Mouse (Mus musculus): ENCODE data around the gene Cabp4.
A peak's percentile ranks its signal among the peaks of the same experiment; 100 is the strongest.
"Not testable (repeated sequence)": the region's sequence is repeated elsewhere in the genome, so short reads cannot be mapped to it uniquely, and the experiment has no call there.

Cabp4 gene

DNA sequence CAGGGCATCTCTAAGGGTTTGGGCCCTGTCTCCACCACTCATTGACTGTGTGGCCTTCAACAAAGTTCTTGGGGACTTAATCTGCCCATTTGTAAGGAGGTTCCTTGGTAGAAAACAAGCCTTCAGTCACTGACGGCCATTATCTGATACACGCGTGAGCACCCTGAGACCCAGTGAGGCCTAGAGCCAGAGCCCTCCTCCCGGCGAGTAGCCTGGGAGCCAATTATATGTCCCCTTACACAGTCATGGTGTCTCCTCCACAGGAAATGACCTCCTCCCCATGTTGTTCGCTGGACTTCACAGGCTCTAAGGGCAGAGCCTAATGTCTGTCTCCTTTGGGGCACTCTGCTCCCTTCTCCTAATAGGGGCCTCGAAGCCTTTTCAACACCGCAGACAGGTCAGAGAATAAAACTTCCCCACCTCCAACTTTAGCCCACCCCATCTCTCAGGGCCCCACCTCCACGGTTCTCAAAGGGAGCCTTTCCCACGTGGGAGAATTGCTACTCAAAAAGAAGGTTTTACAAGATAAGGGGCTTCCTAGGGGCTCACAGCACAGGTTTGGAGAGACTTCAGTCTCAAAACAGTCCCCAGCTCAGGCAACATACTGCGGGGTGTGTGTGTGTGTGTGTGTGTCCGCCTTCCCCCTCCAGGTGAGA, 2.7 kb upstream of the Cabp4 start:
- DNase-seq, result no peak

DNA sequence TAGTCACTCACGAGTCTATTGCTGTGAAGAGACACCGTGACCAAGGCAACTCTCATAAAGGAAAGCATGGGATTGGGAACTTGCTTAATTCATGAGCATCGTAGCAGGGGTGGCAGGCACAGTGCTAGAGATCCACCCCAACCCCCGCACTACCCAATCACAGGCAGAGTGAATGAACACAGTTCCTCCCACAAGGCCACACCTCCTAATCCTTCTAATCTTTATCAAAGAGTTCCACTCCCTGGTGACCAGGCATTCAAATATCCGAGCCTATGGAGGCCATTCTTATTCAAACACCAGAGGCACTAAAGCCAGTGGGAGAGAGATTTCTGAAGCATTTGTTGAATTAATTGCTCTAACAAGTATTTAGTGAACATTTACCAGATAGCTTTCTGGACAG, 2.1 kb upstream of the Cabp4 start:
- DNase-seq, result no peak

DNA sequence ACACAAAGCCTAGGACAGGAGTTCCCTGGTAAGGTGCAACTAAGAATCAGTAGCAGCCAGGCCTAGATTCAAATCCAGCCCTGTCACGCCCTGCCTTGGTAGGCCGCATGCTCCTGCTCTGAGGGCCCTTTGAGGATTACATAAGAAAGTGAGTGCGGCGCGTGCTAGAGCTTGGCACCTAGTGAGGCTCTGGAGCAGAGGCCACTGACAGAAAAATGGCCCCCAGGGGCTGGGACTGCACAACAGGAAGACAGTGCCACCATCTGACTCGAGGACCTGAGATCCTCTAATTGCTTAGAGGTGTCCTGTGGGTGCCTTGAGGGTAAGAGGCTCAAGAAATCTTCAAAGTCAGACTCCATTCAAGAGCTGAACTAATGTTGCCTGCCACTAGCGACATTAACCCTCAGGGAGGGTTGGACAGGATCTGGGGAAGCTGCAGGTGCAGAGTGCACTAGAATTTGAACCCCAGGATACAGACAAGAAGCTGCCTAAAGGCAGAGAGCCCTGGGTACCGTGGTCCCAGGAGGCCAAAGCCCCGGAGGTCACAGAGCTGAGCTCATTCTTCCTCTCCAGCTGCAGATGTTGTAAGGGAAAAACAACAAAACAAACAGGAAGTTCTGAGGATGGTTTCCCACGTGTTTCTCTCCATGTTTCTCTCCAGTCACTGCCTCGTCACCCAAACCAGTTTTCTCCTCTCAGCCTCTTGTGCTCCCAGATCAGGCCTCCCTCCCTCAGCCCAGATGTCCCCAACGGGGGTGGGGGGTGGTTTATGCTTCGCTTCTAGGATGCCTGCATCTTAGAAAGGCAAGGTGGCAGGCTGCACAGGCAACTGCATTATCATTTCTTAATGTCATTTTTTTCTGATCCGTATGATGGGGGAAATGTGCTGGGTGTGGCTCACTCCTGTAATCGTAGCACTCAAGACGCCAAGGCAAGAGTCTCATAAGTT, 991 bp upstream of the Cabp4 start:
- no peak for DNase-seq

DNA sequence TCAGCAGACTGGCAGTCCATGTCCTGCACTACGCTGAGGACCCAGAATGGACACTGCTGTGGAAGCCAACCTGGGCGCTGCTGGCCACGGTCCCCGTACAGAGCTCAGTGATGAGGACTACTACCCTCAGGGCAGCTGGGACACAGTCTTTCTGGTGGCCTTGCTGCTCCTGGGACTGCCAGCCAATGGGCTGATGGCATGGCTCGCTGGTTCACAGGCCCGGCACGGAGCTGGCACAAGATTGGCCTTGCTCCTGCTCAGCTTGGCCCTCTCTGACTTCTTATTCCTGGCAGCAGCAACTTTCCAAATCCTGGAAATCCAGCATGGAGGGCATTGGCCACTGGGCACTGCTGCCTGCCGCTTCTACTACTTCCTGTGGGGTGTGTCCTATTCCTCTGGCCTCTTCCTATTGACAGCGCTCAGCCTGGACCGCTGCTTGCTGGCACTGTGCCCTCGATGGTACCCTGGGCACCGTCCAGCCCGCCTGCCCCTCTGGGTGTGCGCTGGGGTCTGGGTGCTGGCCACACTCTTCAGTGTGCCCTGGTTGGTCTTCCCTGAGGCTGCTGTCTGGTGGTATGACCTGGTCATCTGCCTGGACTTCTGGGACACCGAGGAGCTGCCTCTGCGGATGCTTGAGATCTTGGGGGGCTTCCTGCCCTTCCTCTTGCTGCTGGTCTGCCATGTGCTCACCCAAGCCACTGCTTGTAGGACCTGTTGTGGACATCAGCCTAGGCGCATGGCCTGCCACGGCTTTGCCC, 1.2 kb downstream of the Cabp4 start:
- no peak for DNase-seq

DNA sequence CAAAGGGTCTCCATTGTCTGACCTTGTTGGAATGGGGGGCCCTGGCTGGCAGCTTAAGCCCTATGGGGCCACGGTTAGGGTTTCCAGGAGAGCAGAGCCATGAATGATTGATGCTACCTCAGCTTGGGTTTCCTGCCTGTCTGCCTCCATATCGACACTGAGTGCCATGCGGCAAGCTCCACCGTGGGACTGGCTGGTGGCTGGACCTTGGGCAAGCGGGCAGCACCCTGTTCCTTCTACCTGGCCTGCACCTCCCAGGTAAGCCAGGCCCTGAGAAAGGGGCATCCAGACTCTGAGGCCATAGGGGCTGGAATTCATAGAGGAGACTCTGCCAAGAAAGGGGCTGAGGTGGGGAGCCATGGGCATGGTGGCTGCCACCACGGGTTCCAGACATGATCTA, 3.7 kb downstream of the Cabp4 start:
- DNase-seq, result no peak

DNA sequence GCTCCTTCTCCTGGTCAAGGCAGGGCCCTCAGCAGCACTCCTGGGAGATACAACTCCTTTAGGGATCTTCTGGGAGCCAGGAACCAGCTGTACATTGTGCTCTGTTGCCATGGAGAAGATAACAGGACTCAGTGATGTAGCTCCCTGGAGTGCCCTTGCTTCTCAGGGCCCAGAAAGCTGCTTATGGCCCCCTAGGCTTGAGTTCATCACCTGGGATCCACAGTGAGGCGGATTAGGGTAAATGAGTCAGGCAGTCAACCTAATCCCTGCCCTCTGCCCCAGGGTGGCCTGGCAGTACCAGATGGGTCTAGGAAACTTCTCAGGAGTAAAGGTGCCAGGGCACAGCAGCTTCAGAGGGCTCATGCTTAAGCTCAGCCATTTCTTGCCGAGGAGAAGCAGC, 4.4 kb downstream of the Cabp4 start, which contains the start of gene Gpr152:
TSS of gene Gpr152 (plus strand) at position 342 of the 400 bp plus-strand sequence.
- DNase-seq, result no peak

DNA sequence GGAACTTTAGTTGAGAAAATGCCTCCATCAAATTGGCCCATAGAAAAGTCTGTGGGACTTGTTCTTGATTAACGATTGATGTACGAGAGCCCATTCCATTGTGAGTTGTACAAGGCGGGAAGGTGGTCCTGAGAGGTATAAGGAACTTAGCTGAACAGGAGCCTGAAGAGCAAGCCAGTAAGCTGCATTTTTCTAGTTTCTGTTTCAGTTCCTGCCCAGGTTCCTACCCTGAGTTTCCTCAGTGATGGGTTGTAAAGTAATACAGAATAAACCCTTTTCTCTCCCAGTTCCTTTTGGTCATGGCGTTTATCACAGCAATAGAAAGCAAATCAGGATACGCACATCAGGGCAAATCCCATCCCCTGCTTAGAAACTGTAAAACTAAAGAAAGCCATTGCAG, 5.9 kb downstream of the Cabp4 start:
- DNase-seq, result no peak

DNA sequence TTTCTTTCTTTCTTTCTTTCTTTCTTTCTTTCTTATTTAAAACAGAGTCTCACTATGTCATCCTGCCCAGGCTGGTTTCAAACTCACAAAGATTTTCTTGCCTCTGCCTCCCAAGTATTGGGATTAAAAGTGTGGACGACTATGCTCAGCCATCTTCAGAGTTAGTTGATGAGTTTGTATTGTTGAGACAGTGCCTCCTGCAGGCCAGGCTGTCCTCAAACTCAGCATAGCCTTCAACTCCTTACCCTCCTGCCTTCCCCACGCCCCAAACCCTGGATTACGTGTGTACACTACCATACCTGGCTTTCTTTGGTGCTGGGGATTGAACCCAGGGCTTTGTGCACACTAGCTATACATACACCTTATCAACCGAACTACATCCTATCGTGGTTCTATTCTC, 7.4 kb downstream of the Cabp4 start:
- no peak for DNase-seq

DNA sequence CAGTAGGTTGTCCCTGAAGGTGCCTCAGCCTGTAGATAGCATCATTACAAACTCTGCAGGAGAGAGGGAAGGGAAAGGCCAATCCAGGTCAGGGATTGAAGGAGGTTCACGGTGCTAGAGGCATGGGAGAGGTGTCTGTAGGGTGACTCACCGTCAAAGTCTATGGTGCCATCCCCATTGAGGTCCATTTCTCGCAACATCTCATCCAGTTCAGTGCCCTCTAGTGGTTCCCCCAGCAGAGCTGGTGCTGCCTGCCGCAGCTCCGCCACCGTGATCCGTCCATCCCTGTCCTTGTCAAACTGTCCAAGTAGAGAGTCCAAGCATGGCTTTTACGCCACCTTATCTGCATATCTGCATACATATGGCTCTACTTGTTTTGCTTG, 7.9 kb downstream of the Cabp4 start:
- not testable (repeated sequence) for DNase-seq

DNA sequence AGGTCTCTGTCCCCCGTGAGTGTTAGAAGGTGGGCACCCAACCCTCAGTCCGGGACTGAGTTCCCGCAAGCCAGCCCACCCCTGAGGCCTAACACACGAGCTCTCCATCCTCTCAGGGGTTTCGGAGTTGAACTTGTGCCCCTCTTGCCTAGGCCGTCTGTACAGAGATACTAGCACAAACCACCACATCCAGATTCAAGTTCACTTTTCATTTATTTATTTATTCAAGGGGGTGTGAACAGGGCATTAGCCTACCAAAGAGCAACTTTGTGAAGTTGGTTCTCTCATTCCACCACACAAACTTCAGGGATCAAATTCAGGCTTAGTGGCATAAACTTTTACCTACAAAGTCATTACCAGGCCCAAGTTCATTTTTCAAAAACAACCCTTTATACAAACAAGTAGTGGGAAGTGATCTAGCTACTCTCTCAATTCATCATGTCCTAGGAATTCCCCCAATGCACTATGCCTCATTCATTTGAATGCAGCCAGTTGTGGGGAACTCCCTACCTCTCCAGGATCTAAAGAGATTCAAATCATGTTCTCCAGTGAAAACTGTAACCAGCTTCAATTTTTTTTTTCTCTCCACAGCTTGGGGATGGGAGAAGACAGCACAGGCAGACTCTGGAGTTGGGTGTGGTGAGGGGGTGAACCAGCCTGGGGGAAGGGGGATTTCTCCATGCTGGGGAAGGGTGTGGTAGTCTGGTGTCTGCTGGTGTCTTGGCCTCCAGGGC, 8.4 kb downstream of the Cabp4 start:
- DNase-seq, result not testable (repeated sequence)

DNA sequence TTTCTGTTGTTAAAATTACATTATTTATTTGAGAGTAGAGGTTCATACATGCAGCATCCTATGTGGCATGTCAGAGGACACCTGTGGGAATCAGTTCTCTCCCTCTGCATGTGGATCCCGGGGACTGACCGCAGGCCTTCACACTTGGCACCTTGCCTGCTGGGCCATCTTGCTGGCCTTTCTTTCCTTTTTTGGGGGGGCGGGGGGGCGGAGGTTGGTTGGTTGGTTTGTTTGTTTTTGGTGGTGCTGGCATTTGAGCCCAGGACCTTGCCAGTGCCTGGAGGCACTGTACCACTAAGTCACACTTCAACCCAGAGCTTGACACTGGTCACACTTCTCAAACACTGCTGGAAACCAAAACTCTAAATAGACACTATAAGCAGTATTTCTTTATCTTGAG, 9.5 kb downstream of the Cabp4 start:
- peak; percentile 6 for DNase-seq

DNA sequence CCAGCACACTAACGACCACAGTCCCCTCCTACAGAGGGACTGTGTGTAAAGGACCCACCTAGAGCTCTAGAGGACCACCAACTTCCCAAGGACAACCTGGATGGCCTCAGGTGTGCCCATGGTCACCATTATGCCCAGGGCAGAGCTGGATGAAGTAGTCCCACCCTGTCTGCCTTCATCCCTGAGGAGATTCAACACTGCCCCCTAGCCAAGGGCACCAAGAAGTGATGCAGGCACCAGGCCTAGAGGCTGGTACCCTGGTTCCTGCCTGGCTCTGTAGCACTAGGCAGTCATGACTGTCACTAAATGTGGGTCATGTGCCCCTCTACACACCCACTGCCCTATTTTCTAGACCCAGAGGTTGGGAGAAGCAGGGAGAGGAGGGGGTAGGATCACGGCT, 12.1 kb downstream of the Cabp4 start:
- no peak for DNase-seq

DNA sequence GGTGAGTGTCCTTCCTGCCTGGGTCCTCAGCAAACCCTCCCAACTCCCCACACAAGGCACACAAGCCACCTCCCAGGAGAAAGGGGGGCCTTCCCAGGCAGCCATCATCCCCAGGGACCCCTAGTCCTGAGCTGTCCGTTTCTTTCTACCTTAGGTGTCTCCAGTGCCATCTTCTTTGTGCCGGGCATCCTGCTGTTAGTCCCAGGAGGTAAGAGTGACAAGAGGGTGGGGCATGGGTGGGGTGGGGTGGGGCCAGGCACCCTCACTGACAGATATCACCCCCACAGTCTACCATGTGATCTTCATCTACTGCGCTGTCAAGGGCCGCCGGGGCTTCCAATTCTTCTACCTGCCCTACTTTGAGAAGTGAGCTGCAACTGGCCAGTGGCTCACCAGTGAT, 12.8 kb downstream of the Cabp4 start:
- DNase-seq, result no peak

DNA sequence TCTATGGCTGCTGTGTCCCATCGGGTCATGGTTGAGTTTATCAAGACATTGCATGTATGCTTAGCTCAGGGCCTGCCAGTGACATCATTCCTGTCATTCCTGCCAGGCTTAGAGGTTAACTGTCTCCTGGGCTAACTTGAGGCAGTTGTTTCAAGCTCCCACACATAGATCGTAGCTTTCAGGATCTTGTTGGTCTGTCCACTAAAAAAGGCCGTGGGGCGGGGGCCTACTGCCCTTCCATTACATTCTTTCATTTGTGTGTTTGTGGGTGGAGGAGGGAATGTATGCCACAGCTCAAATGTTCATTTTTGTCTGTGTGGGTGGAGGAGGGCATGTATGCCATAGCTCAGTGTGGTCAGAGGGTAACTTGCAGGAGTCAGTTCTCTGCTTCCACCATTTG, 13.7 kb downstream of the Cabp4 start:
- no peak for DNase-seq

DNA sequence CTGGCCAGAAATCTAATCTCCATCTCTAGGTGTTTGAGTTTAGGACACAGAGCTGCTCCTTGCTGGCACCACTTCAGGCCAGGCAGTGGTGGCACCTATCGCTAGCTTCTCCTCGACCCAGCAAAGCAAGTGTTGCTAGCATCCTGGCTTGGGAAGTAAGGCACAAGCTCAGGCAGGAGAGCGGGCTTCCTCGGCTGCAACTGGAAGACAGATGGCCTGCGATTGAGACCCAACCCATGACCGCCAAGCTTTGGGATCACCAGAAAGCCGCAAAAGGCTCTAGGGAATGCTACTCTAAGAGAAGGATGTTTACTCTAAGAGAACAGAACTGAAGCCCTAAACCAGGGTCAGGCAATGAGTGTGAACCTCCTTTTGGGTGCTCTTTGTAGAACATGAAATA, 14.4 kb downstream of the Cabp4 start:
- DNase-seq, result no peak

DNA sequence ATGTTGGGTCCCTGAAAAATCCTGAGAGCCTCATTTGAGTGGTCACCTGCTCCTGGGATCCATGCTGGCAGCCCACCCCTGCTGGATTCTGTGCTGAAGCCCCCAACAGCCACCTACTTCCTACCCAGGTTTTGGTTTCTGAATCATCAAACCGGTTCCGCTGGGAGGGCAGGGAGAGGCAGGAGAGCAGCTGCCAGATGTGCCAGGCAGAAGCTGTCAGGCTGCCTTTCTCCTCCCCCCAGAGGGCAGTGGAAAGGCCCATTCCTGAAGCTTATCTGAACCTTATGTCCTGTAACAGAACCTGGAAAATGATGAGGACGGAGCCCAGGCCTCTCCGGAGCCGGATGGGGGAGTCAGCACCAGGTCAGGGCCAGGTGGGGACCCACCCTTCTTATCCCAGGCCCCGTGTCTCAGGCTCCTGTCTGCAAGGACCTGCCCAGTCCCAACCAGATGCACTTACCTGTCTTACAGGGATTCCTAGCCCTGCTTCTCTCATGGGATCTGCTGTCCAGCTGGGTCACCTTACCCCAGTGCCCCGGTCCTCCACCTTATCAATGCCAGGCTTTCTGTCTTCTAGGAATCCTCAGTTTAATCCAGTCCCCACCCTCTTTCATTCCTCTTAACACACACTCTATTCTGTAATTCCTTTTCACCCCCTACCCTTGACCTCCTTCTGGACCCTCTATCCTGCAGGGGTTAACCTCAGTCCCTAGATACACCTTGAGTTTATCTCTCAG, 16.9 kb downstream of the Cabp4 start:
- no peak for DNase-seq

DNA sequence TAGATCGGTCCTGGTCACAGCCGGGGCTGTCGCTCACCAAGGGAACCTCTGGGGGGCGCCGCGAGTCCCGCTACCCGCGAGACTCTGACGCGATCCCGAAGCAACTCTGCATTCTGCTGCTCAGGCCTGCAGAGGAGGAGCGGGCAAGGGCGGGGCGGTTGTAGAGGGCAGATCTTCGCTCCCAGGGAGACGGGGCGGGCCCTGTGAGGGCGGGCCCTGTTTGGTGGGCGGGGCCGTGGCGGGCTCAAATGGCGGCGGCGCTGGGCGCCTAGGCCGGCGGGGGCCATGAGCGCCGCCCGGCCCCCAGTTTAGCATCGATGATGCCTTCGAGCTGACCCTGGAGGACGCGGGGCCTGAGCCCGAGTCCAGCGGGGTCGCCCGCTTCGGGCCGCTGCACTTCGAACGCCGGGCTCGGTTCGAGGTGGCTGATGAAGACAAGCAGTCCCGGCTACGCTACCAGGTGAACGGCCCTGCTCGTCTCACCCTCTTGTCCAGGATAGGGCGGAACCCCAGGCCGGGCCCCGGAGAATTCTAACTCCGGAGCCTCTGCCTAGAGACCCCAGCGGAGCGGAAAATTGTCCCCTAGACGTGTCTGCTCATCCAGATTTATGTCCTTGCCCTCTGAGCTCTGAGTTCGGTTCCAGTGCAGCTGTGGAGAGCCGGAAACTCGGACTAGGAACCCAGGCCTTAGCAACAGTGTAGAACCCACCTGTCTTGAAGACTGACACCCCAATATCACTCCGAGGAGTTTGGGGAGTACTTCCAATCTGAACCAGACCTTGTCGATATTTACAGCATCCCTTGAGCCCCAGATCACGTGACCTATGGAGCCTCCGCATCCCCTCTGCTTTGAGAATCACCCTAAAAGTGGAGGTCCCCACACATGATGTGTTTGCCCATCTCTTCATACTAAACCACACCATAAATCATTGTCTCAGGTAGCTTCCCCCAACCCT, 17.8 kb downstream of the Cabp4 start, which contains the start of gene Aip:
TSS of gene Aip (minus strand) at position 118 of the 956 bp plus-strand sequence.
- peak; percentile 98 for DNase-seq

DNA sequence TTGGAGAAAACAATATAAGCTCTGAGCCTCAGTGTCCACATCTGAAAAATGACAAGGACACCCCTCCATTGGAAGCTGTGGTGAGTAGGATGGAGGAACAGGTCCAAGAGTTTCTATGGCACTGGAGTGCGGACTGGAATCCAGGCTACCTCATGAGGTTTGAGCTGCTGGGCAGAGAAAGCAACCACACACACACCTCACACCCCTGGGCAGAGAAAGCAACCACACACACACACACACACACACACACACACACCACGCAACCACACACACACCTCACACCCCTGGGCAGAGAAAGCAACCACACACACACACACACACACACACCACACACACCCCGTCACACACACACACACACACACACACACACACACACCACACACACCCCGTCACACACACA, 18.6 kb downstream of the Cabp4 start:
- peak; percentile 30 for DNase-seq

DNA sequence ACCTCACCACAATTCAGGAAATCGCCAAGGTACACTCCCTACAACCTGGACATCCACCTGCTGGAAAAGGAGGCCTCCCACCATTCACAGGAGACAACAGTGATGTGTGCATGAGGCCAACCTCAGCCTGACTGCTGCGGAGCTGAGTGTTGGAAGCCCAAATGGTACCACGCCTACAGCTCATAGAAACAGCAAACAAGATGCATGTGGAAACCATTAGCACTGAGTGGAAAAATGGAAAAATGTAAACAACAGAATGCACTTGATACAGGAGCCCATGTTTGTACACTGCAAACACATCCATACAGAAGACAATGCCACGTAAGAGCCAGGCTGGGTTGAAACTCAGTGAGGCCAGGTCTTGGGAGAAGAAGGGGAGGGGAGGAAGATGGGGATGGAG, 19.4 kb downstream of the Cabp4 start:
- no peak for DNase-seq
